Mouse (Mus musculus) lung, adult 2 months (tissue): ENCODE results near the gene Slc22a8. TPM values are rescaled to one million over a fixed set of nuclear protein-coding genes. Genes with fewer than 3 reads are reported as not detected.

Source experiments
- DNase-seq: peaks from one replicate; pipeline ENCODE4 v3.0.0; 2022
- H3K4me1 ChIP-seq: fragments of 200-500 bp; 2 replicates; pipeline ENCODE4 v1.6.1; 2011; ENCODE audit warnings: low read length; ENCODE audit not compliant: control insufficient read depth, insufficient read depth
- H3K4me3 ChIP-seq: fragments of 200-500 bp; replicated peaks from 2 replicates; pipeline ENCODE3; 2011; ENCODE audit warnings: low read depth, mild to moderate bottlenecking, control low read depth, low read length; ENCODE audit errors: extremely low read depth
- CTCF ChIP-seq: fragments of 200-500 bp; IDR thresholded peaks from 2 replicates; pipeline ENCODE4 v1.5.1; 2011; ENCODE audit warnings: mild to moderate bottlenecking, low read length, control low read depth; ENCODE audit not compliant: insufficient read depth
- POLR2A ChIP-seq: fragments of 200-500 bp; IDR thresholded peaks from 2 replicates; pipeline ENCODE4 v1.6.1; 2011; ENCODE audit warnings: low read depth, mild to moderate bottlenecking, control low read depth, low read length, borderline replicate concordance; ENCODE audit errors: extremely low read depth
- WGBS: fragments of 180-500 bp; shearing (Covaris S2); methylation state at CpG from one replicate; pipeline ENCODE4 v1.1.7; 2018; 5-methylcytosine and 5-hydroxymethylcytosine counted together
- polyA plus RNA-seq: library from polyadenylated mRNA; depleted of rRNA; stranded (reverse); fragments of >200 nt; gene quantifications from 2 replicates; pipeline ENCODE4 v1.2.3, GENCODE M21; 2012

The Slc22a8 gene
- polyA plus RNA-seq, 1 experiment: not detected

GRCm38 (mm10) chr19:8614343-8614742, 23.3 kb downstream of the Slc22a8 start:
- Histone ChIP-seq H3K4me1 (no peaks in the 10 kb centered on the region), H3K4me3 (no peak overlapping the region)
- WGBS: 35% methylated on average over 2 of the region's 2 CpGs
- TF ChIP-seq CTCF (no peak), POLR2A (no peak)
- no peak for DNase-seq

- no peak for TF ChIP-seq POLR2A
- TF ChIP-seq CTCF: no peak
- H3K4me1 ChIP-seq: no peaks in the 10 kb centered on the region
- H3K4me3 ChIP-seq: no peak overlapping the region
- DNase-seq: no peak
- WGBS: 45% methylated on average over 4 of the region's 4 CpGs
These were observed 25.3 kb downstream of the Slc22a8 start for GRCm38 (mm10) chr19:8616314-8616713.

- no peaks in the 10 kb centered on the region for H3K4me1 ChIP-seq
- H3K4me3 ChIP-seq: no peak within 1 kb of the TSS
- 35% methylated on average over 7 of the region's 7 CpGs for WGBS
- no peak for TF ChIP-seq CTCF
- TF ChIP-seq POLR2A: no peak
- no peak for DNase-seq
These were observed 26.9 kb downstream of the Slc22a8 start, which contains the start of gene Slc22a6 for GRCm38 (mm10) chr19:8617904-8618303. TSS of gene Slc22a6 (plus strand) at chr19:8618039.

GRCm38 (mm10) chr19:8621098-8621497, 30.0 kb downstream of the Slc22a8 start:
- TF ChIP-seq POLR2A (no peak), CTCF (no peak)
- DNase-seq: no peak
- H3K4me3 ChIP-seq: no peak overlapping the region
- H3K4me1 ChIP-seq: no peaks in the 10 kb centered on the region
- WGBS: 90% methylated on average over 7 of the region's 7 CpGs

GRCm38 (mm10) chr19:8630249-8630648, 39.2 kb downstream of the Slc22a8 start:
- TF ChIP-seq CTCF (no peak), POLR2A (no peak)
- no peak for DNase-seq

GRCm38 (mm10) chr19:8630826-8631225, 39.8 kb downstream of the Slc22a8 start:
- Histone ChIP-seq H3K4me1 (no peaks in the 10 kb centered on the region), H3K4me3 (no peak overlapping the region)
- DNase-seq: no peak
- 58% methylated on average over 6 of the region's 6 CpGs for WGBS
- TF ChIP-seq CTCF (no peak), POLR2A (no peak)

More at GRCm38 (mm10) chr19:8630249-8630648, 39.2 kb downstream of the Slc22a8 start:
- no peak overlapping the region for H3K4me3 ChIP-seq
- H3K4me1 ChIP-seq: no peaks in the 10 kb centered on the region
- 59% methylated on average over 2 of the region's 2 CpGs for WGBS

GRCm38 (mm10) chr19:8632029-8632428, 41.0 kb downstream of the Slc22a8 start:
- 64% methylated on average over 1 of the region's 1 CpGs for WGBS
- no peak for DNase-seq
- no peaks in the 10 kb centered on the region for H3K4me1 ChIP-seq
- TF ChIP-seq CTCF (no peak), POLR2A (no peak)
- no peak overlapping the region for H3K4me3 ChIP-seq

GRCm38 (mm10) chr19:8642086-8642485, 51.0 kb downstream of the Slc22a8 start:
- WGBS: 22% methylated on average over 5 of the region's 5 CpGs
- H3K4me3 ChIP-seq: no peak overlapping the region

GRCm38 (mm10) chr19:8646393-8646792, 55.3 kb downstream of the Slc22a8 start:
- 65% methylated on average over 2 of the region's 2 CpGs for WGBS
- no peak for TF ChIP-seq CTCF
- TF ChIP-seq POLR2A: no peak
- H3K4me3 ChIP-seq: no peak overlapping the region
- no peaks in the 10 kb centered on the region; the same call in 1 of the 2 replicates for H3K4me1 ChIP-seq
- DNase-seq: no peak

More at GRCm38 (mm10) chr19:8642086-8642485, 51.0 kb downstream of the Slc22a8 start:
- no peak for DNase-seq
- H3K4me1 ChIP-seq: no peaks in the 10 kb centered on the region; the same call in 1 of the 2 replicates
- TF ChIP-seq CTCF: no peak
- no peak for TF ChIP-seq POLR2A

- Histone ChIP-seq H3K4me3 (no peak overlapping the region), H3K4me1 (no peaks in the 10 kb centered on the region)
- TF ChIP-seq CTCF (no peak), POLR2A (no peak)
- no peak for DNase-seq
These were observed 64.8 kb downstream of the Slc22a8 start for GRCm38 (mm10) chr19:8655833-8656232.
